Mouse (Mus musculus): Measurements from ENCODE around the gene Resp18.

The Resp18 gene

DNA sequence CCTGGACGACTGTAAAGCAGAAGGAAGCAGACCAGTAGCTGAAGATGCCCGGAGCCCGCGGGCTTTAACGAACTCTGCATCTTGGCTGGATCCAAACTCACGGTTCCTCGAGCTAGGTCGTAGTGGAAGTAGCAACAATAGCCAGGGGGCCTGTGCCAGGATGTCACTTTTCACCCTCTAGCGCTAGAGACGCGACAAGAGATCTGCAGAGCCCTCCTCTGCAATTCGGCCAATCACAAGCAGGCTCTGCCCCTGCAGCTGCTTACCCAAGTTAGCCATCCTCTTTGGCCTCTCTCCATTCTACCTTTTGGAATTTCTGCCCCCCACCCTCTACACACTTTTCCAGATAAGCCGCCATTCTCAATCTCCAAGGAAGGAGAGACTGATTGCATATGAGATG is at the start of gene Resp18:
Resp18 (minus strand) TSS at position 188 of the 400 bp plus-strand sequence.
- in situ Hi-C loops (cut with MboI, MseI): loop anchor here (10.0 kb wide), 2 partner anchors 253 to 333 kb away; no protein-coding TSS in a partner anchor

DNA sequence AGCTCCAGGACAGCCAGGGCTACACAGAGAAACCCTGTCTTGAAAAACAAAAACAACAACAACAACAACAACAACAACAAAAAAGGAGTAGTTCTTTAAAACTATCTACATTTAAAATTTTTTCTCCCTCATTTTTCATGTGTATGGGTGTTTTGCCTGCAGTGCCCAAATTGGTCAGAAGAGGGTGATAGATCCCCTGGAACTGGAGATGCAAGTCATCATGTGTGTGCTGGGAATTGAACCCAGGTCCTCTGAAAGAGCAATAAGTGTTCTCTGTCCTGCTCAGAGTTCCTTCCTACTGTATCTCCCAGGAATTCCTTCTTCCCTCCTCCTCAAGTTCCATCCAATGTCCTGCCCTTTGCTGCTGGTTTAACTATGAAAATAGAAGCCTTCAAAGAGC is 49.2 kb upstream of the Resp18 start:
- in situ Hi-C loops (cut with MboI, MseI): no loop called here

DNA sequence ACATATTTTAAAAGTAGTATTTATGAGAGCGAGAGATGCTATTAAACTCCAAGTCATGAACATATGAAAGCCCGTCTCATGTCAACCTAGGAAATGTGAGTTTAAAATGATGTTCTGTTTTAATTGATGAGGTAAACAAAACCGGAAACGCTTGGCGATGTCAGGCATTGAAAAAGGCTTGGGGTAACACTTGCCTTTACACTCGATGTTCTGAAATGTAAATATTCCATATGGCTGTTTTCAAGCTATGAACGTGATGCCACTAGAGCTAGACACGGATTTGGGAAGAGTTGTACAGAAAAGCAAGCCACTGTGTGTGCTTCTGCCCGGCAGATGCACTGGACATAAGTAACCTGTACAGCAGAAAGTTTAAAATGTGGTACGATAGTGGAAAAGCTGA is 41.0 kb upstream of the Resp18 start:
- in situ Hi-C loops (cut with MboI, MseI): loop anchor here in 1 of 2 experiments (5.0 to 10.0 kb wide), 4 partner anchors 82 to 722 kb away; partner anchors contain the start of genes Dnajb2, Glb1l, Stk16 and Tuba4a

DNA sequence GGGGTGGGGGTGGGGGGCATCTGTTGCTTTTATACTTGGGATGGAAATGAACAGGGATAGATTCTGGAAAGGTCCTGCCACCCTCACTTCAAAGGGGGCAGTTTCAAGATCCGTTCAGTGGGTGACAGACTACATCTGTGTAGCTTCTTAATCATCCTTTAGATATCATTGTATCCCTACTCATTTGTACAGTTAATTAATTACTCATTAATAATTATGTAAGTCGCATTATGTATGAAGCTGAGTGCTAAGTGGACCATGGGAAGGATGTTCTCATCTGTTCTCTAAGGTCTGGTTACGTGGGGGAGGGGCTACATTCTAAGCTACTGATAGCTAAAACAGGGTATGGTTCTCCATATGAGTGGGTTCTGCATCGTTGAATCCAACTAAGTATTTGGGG is 40.5 kb upstream of the Resp18 start:
- in situ Hi-C loops (cut with MboI, MseI): loop anchor here in 1 of 2 experiments (5.0 to 10.0 kb wide), 4 partner anchors 81 to 721 kb away; partner anchors contain the start of genes Dnajb2, Glb1l, Stk16 and Tuba4a

DNA sequence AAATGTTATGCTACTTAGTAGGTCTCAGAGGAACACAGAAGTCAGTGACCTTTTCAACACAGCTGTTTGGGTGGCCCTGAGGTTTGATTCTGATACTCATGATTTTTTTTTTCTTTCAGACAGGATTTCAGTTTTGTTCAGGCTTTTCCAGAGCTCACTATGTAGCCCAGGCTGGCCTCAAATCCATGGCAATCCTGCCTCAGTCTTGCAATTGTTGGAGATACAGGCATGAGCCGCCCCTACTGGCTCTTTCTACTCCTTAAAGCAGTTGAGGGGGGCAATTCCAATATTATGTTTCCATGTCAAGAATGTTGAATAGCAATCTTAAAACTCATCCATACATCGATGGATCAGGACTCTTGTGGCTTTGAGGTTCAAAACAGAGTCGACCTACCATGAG is 40.1 kb upstream of the Resp18 start:
- in situ Hi-C loops (cut with MboI, MseI): loop anchor here in 1 of 2 experiments (5.0 to 10.0 kb wide), 4 partner anchors 81 to 721 kb away; partner anchors contain the start of genes Dnajb2, Glb1l, Stk16 and Tuba4a

GRCm38 (mm10) chr1:75317241-75318201 is 39.3 kb upstream of the Resp18 start, which contains the start of gene Dnpep:
TSS of gene Dnpep (minus strand) at chr1:75317990.
- in situ Hi-C loops (cut with MboI, MseI): loop anchor here in 1 of 2 experiments (5.0 to 10.0 kb wide), 4 partner anchors 80 to 720 kb away; partner anchors contain the start of genes Dnajb2, Glb1l, Stk16 and Tuba4a

DNA sequence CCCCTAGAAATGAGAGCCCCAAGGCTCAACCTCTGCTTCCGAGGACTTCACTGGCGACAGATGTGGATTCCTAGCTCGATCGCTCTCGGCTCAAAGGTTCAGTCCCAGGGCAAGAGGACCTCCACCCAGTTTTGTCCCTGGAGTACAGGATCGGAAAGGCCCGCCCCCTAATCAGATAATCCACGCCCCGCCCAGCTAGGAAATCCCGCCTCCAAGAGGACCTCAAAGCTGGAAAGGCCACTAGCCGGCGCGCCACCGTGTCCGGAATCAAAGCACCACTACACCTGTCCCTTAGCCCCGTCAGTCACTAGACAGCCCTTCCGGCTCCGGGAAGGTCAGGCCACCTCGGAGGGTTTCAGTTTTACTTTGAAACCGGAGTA is 38.6 kb upstream of the Resp18 start:
- in situ Hi-C loops (cut with MboI, MseI): loop anchor here in 1 of 2 experiments (5.0 to 10.0 kb wide), 4 partner anchors 80 to 720 kb away; partner anchors contain the start of genes Dnajb2, Glb1l, Stk16 and Tuba4a

DNA sequence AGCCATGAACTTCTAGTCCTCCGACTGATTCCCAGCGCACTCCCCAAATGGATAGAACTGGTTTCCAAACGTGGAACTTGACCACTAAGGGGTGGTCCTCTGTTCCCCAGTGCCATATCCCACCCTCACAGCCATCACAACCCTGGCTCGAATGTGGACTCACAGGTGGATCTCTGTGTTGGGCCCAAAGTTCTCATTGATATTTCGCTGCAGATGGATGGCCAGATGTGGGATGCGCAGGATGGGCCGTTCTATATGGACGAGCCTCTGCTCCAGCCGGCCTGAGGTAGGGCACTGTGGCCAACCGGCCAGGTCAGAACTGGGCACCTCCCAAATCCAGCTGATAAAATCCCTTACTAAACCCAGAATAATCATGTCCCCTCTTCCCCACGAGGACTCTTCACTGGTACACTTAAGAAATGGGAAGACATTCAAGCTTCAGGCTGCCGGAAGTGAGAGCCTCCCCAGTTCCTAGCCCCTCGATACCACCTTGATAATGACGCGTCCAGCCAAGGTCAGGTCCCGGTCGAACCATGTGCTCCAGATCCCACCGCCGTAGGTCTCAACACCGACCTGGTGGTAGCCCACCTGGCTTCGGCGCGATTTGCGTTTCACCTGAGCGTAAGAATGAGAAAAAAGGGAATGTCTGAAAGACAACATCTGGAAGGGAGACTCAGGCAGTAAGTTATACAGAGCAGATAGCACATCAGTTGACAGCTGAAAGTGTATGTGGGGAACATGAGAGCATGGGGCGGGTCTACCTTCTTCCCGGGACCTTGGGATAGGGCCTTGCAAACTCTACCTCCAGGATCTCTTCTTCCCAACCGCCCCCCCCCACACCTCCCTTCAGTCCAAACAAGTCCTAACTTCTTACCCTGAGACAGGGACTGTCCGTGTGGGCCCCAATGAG is 37.5 kb upstream of the Resp18 start:
- in situ Hi-C loops (cut with MboI, MseI): loop anchor here in 1 of 2 experiments (5.0 to 10.0 kb wide), 4 partner anchors 78 to 718 kb away; partner anchors contain the start of genes Dnajb2, Glb1l, Stk16 and Tuba4a

DNA sequence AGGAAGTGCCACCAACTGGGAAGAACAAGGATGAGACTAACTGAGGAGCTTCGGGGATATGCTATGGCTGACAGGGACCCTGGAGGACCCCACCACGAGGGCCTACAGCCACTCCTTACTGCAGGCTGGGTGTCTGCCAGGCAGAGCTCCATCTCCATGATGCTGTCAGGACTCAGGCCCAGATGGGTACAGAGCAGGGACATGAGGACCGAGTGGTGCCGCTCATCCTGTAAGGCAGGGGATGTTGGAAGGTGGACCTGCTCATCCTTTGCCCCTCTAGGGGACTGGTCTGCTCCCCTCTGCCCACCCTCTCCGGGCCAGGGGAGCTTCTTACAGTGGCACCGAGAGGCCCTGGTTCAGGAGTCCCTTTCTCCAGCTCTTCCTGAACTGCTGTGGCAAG is 36.8 kb upstream of the Resp18 start:
- in situ Hi-C loops (cut with MboI, MseI): loop anchor here in 1 of 2 experiments (5.0 to 10.0 kb wide), 4 partner anchors 78 to 718 kb away; partner anchors contain the start of genes Dnajb2, Glb1l, Stk16 and Tuba4a

GRCm38 (mm10) chr1:75311694-75312093 is 33.5 kb upstream of the Resp18 start:
- in situ Hi-C loops (cut with MboI, MseI): loop anchor here (5.0 to 10.0 kb wide), 3 partner anchors 49 to 184 kb away; partner anchors contain the start of genes Glb1l (in 1 of the 2), Nhej1 (in 1 of the 2), Ptprn (in 1 of the 2) and Stk16 (in 1 of the 2)

DNA sequence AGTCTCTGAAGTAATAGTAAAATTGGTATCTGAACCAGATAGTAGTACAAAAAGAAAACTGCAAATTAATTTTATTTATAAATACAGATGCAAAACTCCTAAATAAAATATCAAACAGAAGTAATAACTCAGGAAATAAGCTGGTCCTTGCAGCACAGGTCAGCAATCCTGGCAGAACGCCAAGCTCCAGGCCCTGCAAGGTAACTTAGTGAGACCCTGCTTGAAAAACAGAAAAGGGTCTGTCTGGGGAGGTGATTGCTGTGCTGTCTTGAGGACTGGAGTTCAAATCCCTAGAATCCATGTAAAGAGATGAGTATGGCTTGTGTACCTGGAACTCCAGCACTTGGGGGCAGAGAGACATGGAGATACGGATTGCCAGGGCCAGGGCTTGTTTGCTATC is 26.4 kb upstream of the Resp18 start:
- in situ Hi-C loops (cut with MboI, MseI): no loop called here

GRCm38 (mm10) chr1:75294294-75294693 is 16.1 kb upstream of the Resp18 start:
- in situ Hi-C loops (cut with MboI, MseI): loop anchor here in 1 of 2 experiments (10.0 kb wide), 1 partner anchor 239 kb away; no protein-coding TSS in a partner anchor

GRCm38 (mm10) chr1:75293331-75293701 is 15.1 kb upstream of the Resp18 start:
- in situ Hi-C loops (cut with MboI, MseI): loop anchor here in 1 of 2 experiments (10.0 kb wide), 1 partner anchor 239 kb away; no protein-coding TSS in a partner anchor

DNA sequence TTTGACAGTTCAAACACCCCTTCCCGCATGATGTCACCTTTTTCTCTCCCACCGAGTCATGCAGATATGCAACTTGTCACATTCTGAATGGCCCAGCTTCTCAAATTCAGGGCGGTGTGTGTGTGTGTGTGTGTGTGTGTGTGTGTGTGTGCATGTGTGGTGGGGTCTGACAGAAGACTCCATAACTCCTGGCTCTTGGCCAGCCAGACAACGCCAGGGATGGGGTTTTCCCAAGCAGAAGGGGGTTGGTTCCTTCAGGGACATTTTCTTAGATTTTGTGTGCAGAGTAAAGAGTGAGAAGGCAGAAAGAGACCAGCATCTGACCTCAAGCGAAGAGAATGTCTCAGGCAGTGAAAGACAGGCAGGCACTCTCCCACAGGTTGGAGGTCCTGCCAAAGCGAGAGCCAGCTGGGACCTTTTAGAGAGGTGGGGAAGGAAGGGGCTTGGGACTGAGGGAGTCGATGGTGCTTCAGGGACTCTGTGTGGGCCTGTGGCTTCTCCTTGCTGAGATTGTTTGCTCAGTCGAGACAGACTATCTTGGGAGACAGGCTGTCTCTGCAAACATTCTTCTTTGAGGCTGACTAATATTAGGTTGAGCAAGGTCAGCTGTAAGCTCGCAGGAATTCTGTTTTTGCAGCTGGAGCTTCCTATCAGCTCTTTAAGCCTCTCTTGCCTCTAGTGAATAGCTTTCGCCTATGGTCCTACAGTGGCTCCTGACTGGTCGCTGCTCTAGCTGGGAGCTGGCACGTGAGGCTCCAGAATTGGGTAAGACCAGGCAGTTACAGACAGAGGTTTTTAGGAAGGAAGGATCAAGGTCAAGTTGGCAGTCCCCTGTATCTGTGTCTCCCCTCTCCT is 14.5 kb upstream of the Resp18 start:
- in situ Hi-C loops (cut with MboI, MseI): loop anchor here in 1 of 2 experiments (10.0 kb wide), 1 partner anchor 238 kb away; no protein-coding TSS in a partner anchor

DNA sequence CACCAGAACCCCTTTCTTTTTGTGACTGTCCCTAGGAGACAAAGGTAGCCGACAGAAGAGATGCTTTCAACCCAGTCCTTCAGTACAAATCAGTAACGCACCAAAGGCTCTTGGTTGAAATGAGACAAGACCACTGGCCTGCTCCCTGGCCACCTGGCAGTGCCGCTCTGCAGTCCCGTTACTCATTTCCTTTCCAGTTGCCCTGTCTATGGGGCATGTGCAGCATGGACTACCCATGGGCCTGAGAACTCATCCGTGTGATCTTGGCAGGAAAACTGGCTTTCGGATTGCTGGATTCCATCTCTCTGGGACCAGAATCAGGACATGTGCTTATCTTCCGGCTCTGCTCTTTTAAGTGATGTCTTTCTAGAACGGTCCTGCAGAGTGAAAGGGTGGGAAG is 13.1 kb upstream of the Resp18 start:
- in situ Hi-C loops (cut with MboI, MseI): loop anchor here in 1 of 2 experiments (10.0 kb wide), 1 partner anchor 237 kb away; no protein-coding TSS in a partner anchor

DNA sequence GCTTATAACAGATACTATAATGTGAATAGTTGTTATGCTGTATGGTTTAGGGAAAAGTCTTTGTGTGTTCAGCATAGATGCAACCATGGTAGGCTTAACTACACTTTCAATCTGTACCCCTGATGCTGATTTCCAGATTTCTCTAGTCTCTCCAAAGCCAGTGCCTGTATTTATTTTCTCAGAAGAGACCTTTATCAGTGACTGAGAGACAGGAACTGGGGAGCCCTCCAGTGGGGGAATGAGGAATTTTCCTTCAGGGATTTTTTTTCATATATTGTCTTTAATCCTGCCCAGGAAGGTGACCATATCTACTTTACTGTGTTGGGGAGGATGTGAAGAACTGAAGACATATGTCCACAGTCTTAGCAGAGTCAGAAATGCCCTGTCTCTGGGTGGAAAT is 12.4 kb upstream of the Resp18 start:
- in situ Hi-C loops (cut with MboI, MseI): loop anchor here in 1 of 2 experiments (10.0 kb wide), 1 partner anchor 236 kb away; no protein-coding TSS in a partner anchor

GRCm38 (mm10) chr1:75289888-75290431 is 11.7 kb upstream of the Resp18 start:
- in situ Hi-C loops (cut with MboI, MseI): loop anchor here in 1 of 2 experiments (10.0 kb wide), 1 partner anchor 235 kb away; no protein-coding TSS in a partner anchor

GRCm38 (mm10) chr1:75289376-75289775 is 11.2 kb upstream of the Resp18 start:
- in situ Hi-C loops (cut with MboI, MseI): no loop called here

- in situ Hi-C loops (cut with MboI, MseI): no loop called here
These were observed 6.7 kb upstream of the Resp18 start for GRCm38 (mm10) chr1:75284911-75285310.

All from T-helper 17 cell (primary cell).